Mouse (Mus musculus) limb, embryonic 12.5 days (tissue): ENCODE results near the gene Cacna1d. TPM values are rescaled to one million over a fixed set of nuclear protein-coding genes. Genes with fewer than 3 reads are reported as not detected.

Experiments used
- ATAC-seq: fragments of 200-750 bp; cut with Nextera tagmentation; 2 replicates; pipeline ENCODE4 v1.8.0; 2017; ENCODE audit warnings: low read depth, moderate TSS enrichment; ENCODE audit not compliant: insufficient number of reproducible peaks, insufficient read depth, low FRiP score, low TSS enrichment
- H3K27ac ChIP-seq: fragments of 300-500 bp; sonication (generic); 2 replicates; pipeline ENCODE4 v1.5.1; 2016; ENCODE audit warnings: mild to moderate bottlenecking, moderate library complexity
- H3K27me3 ChIP-seq: fragments of 300-500 bp; sonication (generic); 2 replicates; pipeline ENCODE4 v1.6.1; 2016; ENCODE audit warnings: mild to moderate bottlenecking, moderate library complexity
- H3K36me3 ChIP-seq: fragments of 300-500 bp; sonication (generic); 2 replicates; pipeline ENCODE4 v1.6.1; 2016; ENCODE audit warnings: mild to moderate bottlenecking, moderate library complexity
- H3K4me1 ChIP-seq: fragments of 300-500 bp; sonication (generic); replicated peaks from 2 replicates; pipeline ENCODE4 v1.6.1; 2016
- H3K4me2 ChIP-seq: fragments of 300-500 bp; sonication (generic); 2 replicates; pipeline ENCODE4 v1.6.1; 2016; ENCODE audit warnings: mild to moderate bottlenecking, moderate library complexity
- H3K4me3 ChIP-seq: fragments of 300-500 bp; sonication (generic); replicated peaks from 2 replicates; pipeline ENCODE4 v1.5.1; 2016; ENCODE audit warnings: mild to moderate bottlenecking
- H3K9ac ChIP-seq: fragments of 300-500 bp; sonication (generic); replicated peaks from 2 replicates; pipeline ENCODE4 v1.6.1; 2016; ENCODE audit warnings: mild to moderate bottlenecking, moderate library complexity
- H3K9me3 ChIP-seq: fragments of 300-500 bp; sonication (generic); 2 replicates; pipeline ENCODE4 v1.6.1; 2016; ENCODE audit warnings: mild to moderate bottlenecking, moderate library complexity
- WGBS: fragments of 180-500 bp; shearing (Covaris S2); methylation state at CpG from one replicate; pipeline ENCODE4 v1.1.7; 2016; 5-methylcytosine and 5-hydroxymethylcytosine counted together
- polyA plus RNA-seq: library from polyadenylated mRNA; unstranded; fragments of >200 nt; fragmentation: Nextera tagmentation; extraction: Ambion mirVana; gene quantifications from 2 replicates; pipeline ENCODE4 v1.2.1, GENCODE M21; 2016

The Cacna1d gene
- polyA plus RNA-seq, 1 experiment from 2014 or later = 3.0 TPM

GRCm38 (mm10) chr14:30292135-30292463, 199.2 kb downstream of the Cacna1d start:
- ATAC-seq = no peak
- Histone ChIP-seq H3K27ac (peak overlapping the region; percentile 45; the same call in 1 of the 2 replicates), H3K36me3 (no peaks in the 10 kb centered on the region), H3K4me1 (peaks cover 8% of the 10 kb centered on the region), H3K9ac (no peak overlapping the region), H3K4me2 (no peak overlapping the region), H3K9me3 (no peaks in the 10 kb centered on the region), H3K4me3 (no peak overlapping the region), H3K27me3 (no peaks in the 10 kb centered on the region)
- WGBS = 41% methylated on average over 1 of the region's 1 CpGs

GRCm38 (mm10) chr14:30291389-30292134, 199.7 kb downstream of the Cacna1d start:
- Histone ChIP-seq H3K9ac (no peak overlapping the region), H3K27ac (peak overlapping the region; percentile 45; the same call in 1 of the 2 replicates), H3K4me2 (no peak overlapping the region), H3K9me3 (no peaks in the 10 kb centered on the region), H3K4me3 (no peak overlapping the region), H3K4me1 (peaks cover 8% of the 10 kb centered on the region), H3K27me3 (no peaks in the 10 kb centered on the region), H3K36me3 (no peaks in the 10 kb centered on the region)
- no peak for ATAC-seq
- 55% methylated on average over 9 of the region's 9 CpGs for WGBS

GRCm38 (mm10) chr14:30284446-30284845, 206.8 kb downstream of the Cacna1d start:
- H3K27me3 ChIP-seq = no peaks in the 10 kb centered on the region; the same call in 1 of the 2 replicates
- H3K36me3 ChIP-seq = no peaks in the 10 kb centered on the region
- no peak overlapping the region for H3K27ac ChIP-seq
- 73% methylated on average over 10 of the region's 10 CpGs for WGBS
- no peak overlapping the region for H3K4me2 ChIP-seq
- ATAC-seq = no peak
- H3K4me3 ChIP-seq = no peak overlapping the region
- H3K4me1 ChIP-seq = peaks cover 5% of the 10 kb centered on the region; the same call in 1 of the 2 replicates
- no peak overlapping the region for H3K9ac ChIP-seq
- peaks cover 4% of the 10 kb centered on the region; the same call in 1 of the 2 replicates for H3K9me3 ChIP-seq

- Histone ChIP-seq H3K36me3 (no peaks in the 10 kb centered on the region), H3K4me3 (no peak overlapping the region), H3K4me2 (no peak overlapping the region), H3K27ac (no peak overlapping the region), H3K4me1 (peaks cover 5% of the 10 kb centered on the region; the same call in 1 of the 2 replicates), H3K9ac (no peak overlapping the region), H3K9me3 (peaks cover 4% of the 10 kb centered on the region; the same call in 1 of the 2 replicates), H3K27me3 (no peaks in the 10 kb centered on the region; the same call in 1 of the 2 replicates)
- no peak for ATAC-seq
- WGBS = 52% methylated on average over 10 of the region's 10 CpGs
Observed at GRCm38 (mm10) chr14:30284022-30284421, 207.2 kb downstream of the Cacna1d start.

- Histone ChIP-seq H3K36me3 (no peaks in the 10 kb centered on the region), H3K4me1 (peaks cover 6% of the 10 kb centered on the region; the same call in 1 of the 2 replicates), H3K27me3 (no peaks in the 10 kb centered on the region), H3K27ac (no peak overlapping the region), H3K9ac (no peak overlapping the region), H3K9me3 (no peaks in the 10 kb centered on the region), H3K4me2 (no peak overlapping the region), H3K4me3 (no peak overlapping the region)
- no peak for ATAC-seq
- 82% methylated on average over 9 of the region's 9 CpGs for WGBS
Observed at GRCm38 (mm10) chr14:30275572-30275971, 215.7 kb downstream of the Cacna1d start.

- 87% methylated on average over 4 of the region's 4 CpGs for WGBS
Observed at GRCm38 (mm10) chr14:30272976-30273375, 218.3 kb downstream of the Cacna1d start.

GRCm38 (mm10) chr14:30272523-30272922, 218.7 kb downstream of the Cacna1d start:
- no peak overlapping the region for H3K9ac ChIP-seq
- H3K4me1 ChIP-seq = peaks cover 6% of the 10 kb centered on the region; the same call in 1 of the 2 replicates
- no peaks in the 10 kb centered on the region for H3K27me3 ChIP-seq
- H3K4me2 ChIP-seq = no peak overlapping the region
- WGBS = 81% methylated on average over 5 of the region's 5 CpGs
- no peak overlapping the region for H3K4me3 ChIP-seq
- H3K9me3 ChIP-seq = no peaks in the 10 kb centered on the region
- no peaks in the 10 kb centered on the region for H3K36me3 ChIP-seq
- ATAC-seq = no peak
- H3K27ac ChIP-seq = no peak overlapping the region

More at GRCm38 (mm10) chr14:30272976-30273375, 218.3 kb downstream of the Cacna1d start:
- Histone ChIP-seq H3K36me3 (no peaks in the 10 kb centered on the region), H3K4me3 (no peak overlapping the region), H3K9ac (no peak overlapping the region), H3K27ac (no peak overlapping the region), H3K4me1 (peaks cover 6% of the 10 kb centered on the region; the same call in 1 of the 2 replicates), H3K27me3 (no peaks in the 10 kb centered on the region), H3K4me2 (no peak overlapping the region), H3K9me3 (no peaks in the 10 kb centered on the region)
- ATAC-seq = no peak

- Histone ChIP-seq H3K4me3 (no peak overlapping the region), H3K27me3 (no peaks in the 10 kb centered on the region), H3K9me3 (no peaks in the 10 kb centered on the region), H3K27ac (no peak overlapping the region), H3K36me3 (no peaks in the 10 kb centered on the region), H3K9ac (no peak overlapping the region), H3K4me2 (no peak overlapping the region), H3K4me1 (peaks cover 6% of the 10 kb centered on the region; the same call in 1 of the 2 replicates)
- ATAC-seq = no peak
- 81% methylated on average over 8 of the region's 8 CpGs for WGBS
Observed at GRCm38 (mm10) chr14:30271856-30272255, 219.4 kb downstream of the Cacna1d start.

- H3K27me3 ChIP-seq = no peaks in the 10 kb centered on the region
- ATAC-seq = no peak
- no peak overlapping the region for H3K4me2 ChIP-seq
- 76% methylated on average over 5 of the region's 5 CpGs for WGBS
- H3K4me1 ChIP-seq = no peaks in the 10 kb centered on the region
- H3K36me3 ChIP-seq = no peaks in the 10 kb centered on the region
- H3K9ac ChIP-seq = no peak overlapping the region
- H3K9me3 ChIP-seq = no peaks in the 10 kb centered on the region
- no peak overlapping the region for H3K4me3 ChIP-seq
- H3K27ac ChIP-seq = no peak overlapping the region
Observed at GRCm38 (mm10) chr14:30270350-30270749, 220.9 kb downstream of the Cacna1d start.

- Histone ChIP-seq H3K4me3 (no peak overlapping the region), H3K27ac (no peak overlapping the region), H3K9me3 (no peaks in the 10 kb centered on the region), H3K4me1 (peaks cover 7% of the 10 kb centered on the region; the same call in 1 of the 2 replicates), H3K9ac (no peak overlapping the region), H3K4me2 (no peak overlapping the region), H3K36me3 (no peaks in the 10 kb centered on the region), H3K27me3 (no peaks in the 10 kb centered on the region)
- ATAC-seq = no peak
- WGBS = 77% methylated on average over 9 of the region's 9 CpGs
Observed at GRCm38 (mm10) chr14:30265728-30266127, 225.5 kb downstream of the Cacna1d start.

- Histone ChIP-seq H3K9ac (no peak overlapping the region), H3K27ac (0 out of 2 replicates have a peak overlapping the region, but pooled peaks have one; percentile 4), H3K27me3 (peaks cover 7% of the 10 kb centered on the region; the same call in 1 of the 2 replicates), H3K4me3 (no peak overlapping the region), H3K4me1 (peaks cover 24% of the 10 kb centered on the region), H3K9me3 (no peaks in the 10 kb centered on the region), H3K36me3 (no peaks in the 10 kb centered on the region), H3K4me2 (no peak overlapping the region)
- ATAC-seq = no peak
- 68% methylated on average over 10 of the region's 10 CpGs for WGBS
Observed at GRCm38 (mm10) chr14:30261561-30262251, 229.5 kb downstream of the Cacna1d start.
